Mouse (Mus musculus) cortical plate, adult 2 months (tissue): Measurements from ENCODE around the gene Cab39l. TPM values are rescaled to one million over a fixed set of nuclear protein-coding genes. Genes with fewer than 3 reads are reported as not detected.

Source experiments
- H3K27ac ChIP-seq: fragments of 200-500 bp; 2 replicates; pipeline ENCODE4 v1.5.1; 2012; ENCODE audit warnings: low read length, control low read depth, inconsistent platforms; ENCODE audit not compliant: insufficient read depth
- H3K4me1 ChIP-seq: fragments of 200-500 bp; 2 replicates; pipeline ENCODE4 v1.6.1; 2011; ENCODE audit warnings: low read length; ENCODE audit not compliant: control insufficient read depth, insufficient read depth
- H3K4me3 ChIP-seq: fragments of 200-500 bp; 2 replicates; pipeline ENCODE4 v1.5.1; 2011; ENCODE audit warnings: mild to moderate bottlenecking, low read length, control low read depth; ENCODE audit not compliant: insufficient read depth
- CTCF ChIP-seq: fragments of 200-500 bp; IDR thresholded peaks from 2 replicates; pipeline ENCODE4 v1.5.1; 2011; ENCODE audit warnings: mild to moderate bottlenecking, control low read depth, low read length; ENCODE audit not compliant: insufficient read depth; ENCODE audit errors: extremely low read depth
- POLR2A ChIP-seq: fragments of 200-500 bp; IDR thresholded peaks from 2 replicates; pipeline ENCODE4 v1.6.1; 2011; ENCODE audit warnings: mild to moderate bottlenecking, low read length, control low read depth; ENCODE audit not compliant: insufficient read depth; ENCODE audit errors: extremely low read depth
- polyA plus RNA-seq: library from polyadenylated mRNA; depleted of rRNA; stranded (reverse); fragments of >200 nt; gene quantifications from 2 replicates; pipeline ENCODE4 v1.2.3, GENCODE M21; 2012

Gene Cab39l
- polyA plus RNA-seq, 1 experiment = 18.3 TPM

DNA sequence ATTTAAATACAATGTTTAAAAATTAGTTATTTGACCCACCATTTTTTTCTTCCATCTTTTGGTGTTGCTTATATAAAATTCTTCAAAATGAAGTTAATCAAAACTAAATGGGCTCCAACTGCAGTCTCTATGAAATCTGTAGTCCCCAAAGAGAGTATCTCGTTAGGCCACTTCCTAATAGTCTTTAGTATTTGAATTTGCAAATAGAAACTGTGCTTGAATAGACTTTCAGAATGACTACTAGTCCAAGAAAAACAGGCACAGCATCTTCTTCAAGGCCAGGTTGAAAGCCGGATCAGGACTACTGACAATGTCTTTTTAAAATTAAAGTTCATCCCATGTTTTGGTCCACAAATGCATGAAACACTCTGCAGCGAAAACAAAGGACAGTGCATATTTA is 3.4 kb upstream of the Cab39l start:
- no peak for TF ChIP-seq CTCF
- TF ChIP-seq POLR2A = no peak
- Histone ChIP-seq H3K4me1 (peaks cover 2% of the 10 kb centered on the region; the same call in 1 of the 2 replicates), H3K27ac (no peak overlapping the region), H3K4me3 (no peak overlapping the region)

DNA sequence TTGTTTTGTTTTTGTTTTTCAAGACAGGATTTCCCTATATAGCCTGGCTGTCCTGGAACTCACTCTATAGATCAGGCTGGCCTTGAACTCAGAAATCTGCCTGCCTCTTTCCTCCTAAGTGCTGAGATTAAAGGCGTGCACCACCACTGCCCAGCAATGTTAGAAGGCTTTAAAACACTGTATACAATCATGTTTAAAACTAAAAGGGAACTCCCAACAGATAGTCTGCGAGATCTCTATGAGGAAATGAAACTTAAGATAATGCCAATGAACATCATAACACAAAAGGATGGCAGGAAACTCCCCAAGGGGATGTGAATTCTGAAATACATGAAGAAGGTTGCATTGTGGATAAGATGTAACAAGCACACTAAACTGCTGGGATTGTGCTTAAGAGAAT is 2.3 kb upstream of the Cab39l start:
- H3K27ac ChIP-seq = no peak overlapping the region
- no peak overlapping the region for H3K4me3 ChIP-seq
- no peak for TF ChIP-seq POLR2A
- no peak for TF ChIP-seq CTCF
- H3K4me1 ChIP-seq = peaks cover 2% of the 10 kb centered on the region; the same call in 1 of the 2 replicates

DNA sequence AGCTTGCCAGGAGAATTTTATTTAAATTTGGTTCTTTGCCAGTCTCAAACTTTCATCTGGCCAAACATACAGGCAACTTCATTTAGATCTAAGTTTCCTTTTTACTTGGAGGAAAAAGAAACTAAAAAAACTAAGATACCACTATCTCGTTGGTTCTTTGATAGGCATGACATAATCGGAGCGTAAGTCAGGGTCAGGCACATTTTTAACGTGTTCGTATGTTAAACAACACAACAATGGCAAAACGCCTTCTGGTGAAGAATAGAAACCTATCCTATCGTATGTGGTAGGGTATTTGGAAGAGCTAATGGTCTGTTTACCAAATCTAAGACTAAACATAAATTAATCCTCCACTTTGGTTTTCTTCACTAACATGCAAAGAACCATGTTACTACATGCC is 733 bp upstream of the Cab39l start:
- Histone ChIP-seq H3K27ac (no peak overlapping the region), H3K4me3 (peak overlapping the region; percentile 65), H3K4me1 (peaks cover 2% of the 10 kb centered on the region; the same call in 1 of the 2 replicates)
- TF ChIP-seq POLR2A = no peak
- no peak for TF ChIP-seq CTCF

DNA sequence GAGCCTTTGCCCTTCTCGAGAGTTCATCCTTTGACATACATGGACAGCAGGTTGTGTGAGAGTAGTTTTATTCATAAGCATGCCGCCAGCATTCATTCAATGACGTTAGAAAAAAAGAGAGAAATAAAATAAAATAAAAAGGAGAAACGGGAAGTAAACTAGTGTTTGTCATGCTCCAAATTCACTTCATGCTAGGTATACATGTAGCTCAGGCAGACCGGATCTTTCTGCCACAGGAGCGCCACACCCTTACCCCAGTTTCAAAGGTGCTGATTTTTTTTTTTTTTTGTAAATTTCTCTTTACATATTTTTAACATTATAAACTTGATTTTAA is 667 bp downstream of the Cab39l start:
- peak overlapping the region; percentile 65 for H3K4me3 ChIP-seq
- no peak overlapping the region for H3K27ac ChIP-seq
- H3K4me1 ChIP-seq = peaks cover 2% of the 10 kb centered on the region; the same call in 1 of the 2 replicates
- TF ChIP-seq POLR2A (no peak), CTCF (no peak)

DNA sequence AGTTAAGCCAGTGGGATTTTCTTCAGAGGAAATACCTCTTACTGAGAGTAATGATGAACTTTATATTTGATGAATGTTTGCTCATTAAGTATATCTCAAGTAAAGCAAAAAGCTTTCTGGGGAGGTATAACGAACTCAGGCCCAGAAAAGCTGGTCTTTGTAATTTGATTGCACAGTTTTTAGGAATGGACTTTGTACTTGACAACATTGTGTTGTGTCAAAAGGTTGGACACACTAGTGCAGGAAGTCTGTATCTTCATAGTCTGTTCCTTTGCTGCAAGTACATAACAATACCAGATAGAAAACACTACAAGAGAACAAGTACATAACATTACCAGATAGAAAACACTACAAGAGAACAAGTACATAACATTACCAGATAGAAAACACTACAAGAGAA is 4.6 kb downstream of the Cab39l start:
- TF ChIP-seq POLR2A (no peak), CTCF (no peak)
- no peaks in the 10 kb centered on the region for H3K4me1 ChIP-seq
- no peak overlapping the region for H3K27ac ChIP-seq
- no peak overlapping the region for H3K4me3 ChIP-seq

DNA sequence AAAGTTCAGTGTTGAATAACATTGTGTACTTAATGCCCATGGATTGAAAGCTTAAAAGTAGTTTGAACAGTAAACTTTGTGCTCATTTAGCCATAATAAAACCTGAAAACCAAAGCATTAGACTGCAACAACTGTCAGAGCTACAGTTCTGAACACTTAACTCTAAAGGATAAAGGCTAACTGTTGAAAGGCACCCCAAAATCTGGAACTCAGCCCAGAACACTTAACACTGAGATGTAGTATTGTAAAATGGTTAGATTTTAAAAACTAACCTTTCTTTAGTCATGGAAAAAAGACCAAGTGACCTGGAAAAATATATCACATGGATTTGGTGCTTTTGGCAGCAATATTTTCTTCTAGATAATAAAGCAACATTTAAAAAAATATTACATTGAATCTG is 7.2 kb downstream of the Cab39l start:
- H3K4me3 ChIP-seq = no peak overlapping the region
- no peak overlapping the region for H3K27ac ChIP-seq
- no peaks in the 10 kb centered on the region for H3K4me1 ChIP-seq
- TF ChIP-seq POLR2A = no peak
- no peak for TF ChIP-seq CTCF

DNA sequence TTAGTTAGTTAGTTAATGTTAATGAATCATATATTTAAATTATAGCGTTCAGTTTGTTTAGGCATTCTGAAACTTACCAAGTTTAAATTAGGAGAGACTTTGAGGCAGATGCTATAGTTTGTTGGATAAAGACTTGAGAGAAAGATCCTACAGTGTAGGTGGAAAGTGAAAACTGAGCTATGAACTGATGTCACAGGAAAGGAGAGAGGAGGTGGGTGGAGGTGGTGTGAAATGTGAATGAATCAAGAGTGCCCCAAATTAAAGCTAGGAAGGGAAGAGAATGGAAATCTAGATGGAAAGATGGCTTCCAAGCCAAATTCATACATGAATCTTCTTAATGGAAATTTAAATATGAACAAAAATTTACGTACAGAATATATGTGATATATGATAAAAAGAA is 25.7 kb downstream of the Cab39l start:
- H3K4me1 ChIP-seq = no peaks in the 10 kb centered on the region
- no peak overlapping the region for H3K27ac ChIP-seq
- H3K4me3 ChIP-seq = no peak overlapping the region
- TF ChIP-seq POLR2A (no peak), CTCF (no peak)

DNA sequence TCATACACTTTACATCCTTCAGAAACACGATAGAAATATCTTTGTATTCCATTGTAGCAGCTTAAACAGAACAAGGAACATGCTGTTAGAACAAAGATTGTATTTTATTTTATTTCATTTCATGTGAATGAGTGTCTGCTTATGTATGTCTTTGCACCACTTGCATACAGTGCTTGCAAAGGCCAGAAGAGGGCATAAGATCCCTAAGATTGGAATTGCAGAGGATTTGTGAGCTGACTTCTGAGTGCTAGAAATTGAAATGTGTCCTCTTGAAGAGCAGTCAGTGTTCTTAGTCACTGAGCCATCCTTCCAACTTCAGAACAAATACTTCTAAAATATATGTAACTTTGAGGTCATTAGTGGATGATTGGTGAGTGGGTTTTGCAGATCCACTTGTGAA is 27.0 kb downstream of the Cab39l start:
- TF ChIP-seq POLR2A (no peak), CTCF (peak; percentile 20; the same call in 1 of the 2 replicates)
- H3K4me1 ChIP-seq = no peaks in the 10 kb centered on the region
- H3K4me3 ChIP-seq = no peak overlapping the region
- no peak overlapping the region for H3K27ac ChIP-seq

DNA sequence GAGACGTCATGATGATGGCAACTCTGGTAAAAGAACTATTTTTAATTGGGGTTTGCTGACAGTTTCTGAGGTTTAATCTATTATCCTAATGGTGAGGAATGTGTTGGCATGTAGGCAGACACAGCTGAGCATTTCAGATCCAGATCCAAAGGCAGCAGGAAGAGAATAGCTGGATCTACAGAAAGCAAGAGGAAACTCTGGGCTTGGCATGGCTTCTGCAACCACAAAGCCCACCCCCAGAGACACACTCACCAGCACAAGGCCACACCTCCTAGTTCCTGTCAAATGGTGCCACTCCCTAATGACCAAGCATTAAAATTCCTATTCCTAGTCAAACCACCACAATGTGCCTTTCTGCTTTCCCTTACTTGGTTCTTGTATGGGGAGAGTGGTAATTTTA is 30.0 kb downstream of the Cab39l start:
- no peak overlapping the region for H3K27ac ChIP-seq
- H3K4me3 ChIP-seq = no peak overlapping the region
- TF ChIP-seq CTCF = no peak
- TF ChIP-seq POLR2A = no peak
- H3K4me1 ChIP-seq = no peaks in the 10 kb centered on the region

DNA sequence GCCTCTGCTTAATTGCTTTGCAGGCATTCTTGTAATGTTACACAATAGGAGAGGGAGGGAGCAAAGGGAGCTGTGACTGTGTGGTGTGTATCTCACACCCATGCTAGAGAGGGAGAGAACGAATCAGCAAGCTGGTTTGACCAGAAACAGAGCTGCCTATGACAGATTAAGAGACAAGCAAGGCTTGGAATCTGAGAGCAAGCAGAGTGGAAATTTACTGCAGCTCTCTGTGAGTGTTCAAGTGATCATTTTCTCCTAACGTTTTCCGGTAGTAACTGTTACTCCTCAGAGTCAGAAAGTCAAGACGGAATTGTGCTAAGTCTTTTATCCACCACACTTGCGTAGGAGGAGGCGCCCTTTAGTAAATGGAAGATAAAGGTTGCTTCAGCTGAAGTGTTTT is 37.9 kb downstream of the Cab39l start:
- Histone ChIP-seq H3K27ac (no peak overlapping the region), H3K4me1 (no peaks in the 10 kb centered on the region; the same call in 1 of the 2 replicates), H3K4me3 (no peak overlapping the region)
- TF ChIP-seq POLR2A = no peak
- no peak for TF ChIP-seq CTCF
